Mouse (Mus musculus): ENCODE results near the gene Ampd2. TPM values are rescaled to one million over a fixed set of nuclear protein-coding genes. Genes with fewer than 3 reads are reported as not detected.

Ampd2 gene
- total RNA-seq (2023) = 66.8 and 71.1 TPM in 2 replicates

DNA sequence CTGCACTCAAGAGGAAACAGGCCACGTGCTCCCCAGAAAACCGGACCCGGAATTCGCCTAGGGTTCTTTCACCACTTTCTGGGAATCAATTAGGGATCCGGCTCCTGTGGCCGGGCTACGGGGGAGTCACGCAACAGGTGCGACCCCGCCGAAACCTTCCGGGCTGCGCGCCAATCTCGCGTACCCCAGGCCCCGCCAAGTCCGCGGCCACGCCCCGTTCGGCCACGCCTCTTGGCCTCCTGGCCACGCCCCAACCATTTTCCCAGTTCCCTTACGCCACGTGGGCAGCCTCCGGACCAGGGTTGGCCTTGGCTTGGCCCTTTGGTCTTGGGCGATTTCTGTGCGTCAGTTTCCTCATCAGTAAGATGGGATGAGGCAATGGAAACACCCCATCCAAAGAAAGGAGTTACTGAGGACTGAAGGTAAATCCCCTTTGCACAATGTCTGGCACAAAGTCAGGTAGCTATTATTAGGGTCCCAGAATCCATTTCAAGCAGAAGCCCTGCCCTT, at the start of gene Ampd2:
Gene Ampd2, minus strand, starts transcription at position 182 of the 510 bp plus-strand sequence.

DNA sequence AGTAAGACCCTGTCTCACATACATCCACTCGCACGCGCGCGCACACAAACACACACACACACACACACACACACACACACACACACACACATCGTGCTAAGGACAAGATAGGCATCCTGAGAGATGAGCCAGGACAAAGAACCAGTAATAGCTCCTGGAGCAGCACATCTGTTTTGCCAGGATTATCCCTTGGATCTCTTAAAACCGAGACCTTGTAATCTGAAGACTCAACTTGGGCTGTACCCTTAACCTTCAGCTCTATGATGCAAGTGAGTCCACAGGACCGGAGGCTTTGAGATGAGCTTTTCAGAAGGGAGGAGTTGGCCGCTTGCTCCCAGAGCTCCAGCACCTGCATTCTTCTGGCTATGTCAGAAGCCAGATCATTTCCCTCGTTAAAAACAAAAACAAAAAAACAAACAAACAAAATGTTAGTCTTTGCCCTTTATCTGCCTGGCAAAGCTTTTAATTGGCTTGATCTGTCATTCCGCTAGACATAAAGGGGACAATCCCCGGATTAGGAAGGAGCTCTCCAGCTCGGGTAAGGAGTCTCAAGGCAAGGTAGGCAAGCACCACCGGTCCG, 6.2 kb upstream of the Ampd2 start, which contains the start of gene Gnat2:
Gene Gnat2, plus strand, starts transcription at position 254 of the 580 bp plus-strand sequence.

DNA sequence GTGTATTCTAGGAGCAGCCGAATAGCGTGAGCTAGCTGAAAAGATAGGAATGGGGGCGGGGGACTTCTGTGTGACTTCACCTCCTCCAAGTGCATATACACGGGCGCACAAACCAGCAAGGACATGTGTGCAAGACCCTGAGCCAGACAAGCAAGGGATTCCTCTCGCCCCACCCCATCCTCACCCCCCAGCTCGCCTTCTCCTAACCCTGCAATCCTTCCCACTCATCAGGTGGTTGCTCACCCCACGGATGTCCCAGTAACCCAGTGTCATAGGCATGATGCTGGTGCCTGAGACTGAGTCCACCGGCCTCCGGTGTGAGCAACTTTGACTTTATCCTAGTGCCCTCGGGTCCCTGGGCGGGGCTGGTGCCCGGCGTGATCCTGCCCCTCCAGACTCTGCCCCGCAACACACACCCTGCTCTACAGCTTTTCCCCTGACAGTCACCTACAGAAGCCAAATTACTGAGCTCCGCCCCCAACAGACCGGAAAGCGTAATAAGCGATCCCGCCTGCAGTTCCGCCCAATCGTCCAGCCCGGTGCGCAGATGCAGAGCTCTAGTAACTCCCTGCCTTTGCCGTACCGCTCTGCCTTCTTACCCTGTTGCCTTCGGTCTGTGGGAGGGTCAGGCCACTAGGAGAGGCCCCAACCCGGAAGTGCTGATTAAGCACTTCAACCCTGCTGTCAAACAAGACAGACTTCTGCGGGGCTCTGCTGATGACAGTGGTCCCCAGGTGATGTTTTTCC, 41.9 kb downstream of the Ampd2 start, which contains the start of gene Gstm4:
Gene Gstm4, minus strand, starts transcription at position 501 of the 747 bp plus-strand sequence.

Other genes starting within 250 kb of the Ampd2 start
- not detected in 2 replicates for gene Eps8l3, start 209.4 kb downstream of the Ampd2 start, total RNA-seq (2023)
- gene Gstm5, start 190.8 kb downstream of the Ampd2 start, total RNA-seq (2023) = 0.45 TPM in 1 of 2 replicates, not detected in the other
- 0.44 and 0.75 TPM in 2 replicates for gene Gstm7, start 154.8 kb downstream of the Ampd2 start, total RNA-seq (2023)
- not detected in 2 replicates for gene Gstm6, start 142.9 kb downstream of the Ampd2 start, total RNA-seq (2023)
- not detected in 2 replicates for gene Gstm3, start 117.4 kb downstream of the Ampd2 start, total RNA-seq (2023)
- gene Gstm2, start 100.2 kb downstream of the Ampd2 start, total RNA-seq (2023) = not detected in 2 replicates
- gene Gstm1, start 68.7 kb downstream of the Ampd2 start, total RNA-seq (2023) = 84.1 TPM in 2 replicates
- gene Gstm4, start 41.8 kb downstream of the Ampd2 start, total RNA-seq (2023) = 5.0 and 5.9 TPM in 2 replicates
- not detected in 2 replicates for gene Gnat2, start 6.1 kb upstream of the Ampd2 start, total RNA-seq (2023)
- 113 and 120 TPM in 2 replicates for gene Gnai3, start 59.5 kb upstream of the Ampd2 start, total RNA-seq (2023)
- not detected in 2 replicates for gene Gpr61, start 68.2 kb upstream of the Ampd2 start, total RNA-seq (2023)
- gene Amigo1, start 99.7 kb upstream of the Ampd2 start, total RNA-seq (2023) = 0.50 and 0.69 TPM in 2 replicates
- 39.0 and 42.1 TPM in 2 replicates for gene Cyb561d1, start 114.6 kb upstream of the Ampd2 start, total RNA-seq (2023)
- 10.2 and 11.0 TPM in 2 replicates for gene Atxn7l2, start 124.3 kb upstream of the Ampd2 start, total RNA-seq (2023)
- gene Sypl2, start 140.0 kb upstream of the Ampd2 start, total RNA-seq (2023) = not detected in 2 replicates
- gene Psma5, start 170.3 kb upstream of the Ampd2 start, total RNA-seq (2023) = 21.8 and 27.1 TPM in 2 replicates
- 139 and 173 TPM in 2 replicates for gene Sort1, start 197.4 kb upstream of the Ampd2 start, total RNA-seq (2023)

All from neutrophil, adult 65 days (primary cell).